Mouse (Mus musculus): ENCODE data around the gene Ciz1. TPM values are rescaled to one million over a fixed set of nuclear protein-coding genes. Genes with fewer than 3 reads are reported as not detected.

The Ciz1 gene
- total and polyA plus RNA-seq, 3 experiments, result 62.9 to 306 (median 213) TPM

DNA sequence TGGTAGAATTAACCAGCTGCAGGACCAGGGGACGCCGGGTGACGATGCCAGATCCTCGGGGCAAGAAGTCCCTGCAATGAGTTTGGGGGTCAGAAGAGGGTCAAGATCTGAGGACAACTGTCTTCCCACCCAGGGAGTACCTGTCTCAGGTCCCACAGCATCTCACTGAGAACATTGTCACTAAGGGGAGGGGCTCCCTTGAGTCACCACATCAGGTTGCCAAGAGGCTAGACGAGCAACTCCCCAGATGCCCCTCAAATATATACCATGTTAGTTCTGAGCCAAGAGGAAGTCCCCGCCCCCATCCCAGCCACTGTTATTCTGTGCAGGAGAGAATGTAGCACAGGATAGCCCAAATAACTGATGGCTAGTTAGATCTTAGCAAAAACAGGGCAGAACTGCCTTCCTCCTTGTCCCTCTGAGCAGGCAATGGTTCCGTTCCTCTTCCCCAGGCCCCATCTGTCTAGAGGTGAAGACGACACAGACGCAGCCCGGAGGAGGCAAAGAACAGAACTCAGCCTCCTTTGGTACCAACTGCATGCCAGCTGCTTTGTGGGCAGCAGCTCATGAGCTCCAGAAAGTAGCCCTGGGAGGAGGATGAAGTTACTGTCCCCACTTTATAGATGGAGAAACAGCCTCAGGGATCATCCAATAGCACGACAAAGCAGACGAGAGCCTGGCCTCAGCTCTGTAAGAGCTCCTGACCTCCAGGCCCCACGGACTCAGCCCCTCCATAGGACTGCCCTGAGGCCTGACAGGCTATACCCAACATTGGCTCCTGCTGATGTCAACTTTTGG is 11.1 kb upstream of the Ciz1 start:
- no peaks in the 10 kb centered on the region for H3K9me3 ChIP-seq (replicated peaks)
- H3K4me1 ChIP-seq (ENCODE audit: insufficient read depth, low read depth, low read length), result 0 out of 2 replicates have a peak, but pooled peaks cover 3% of the 10 kb centered on the region
- peaks cover 54% of the 10 kb centered on the region for H3K27me3 ChIP-seq (ENCODE audit: insufficient read depth, low read length)
- H3K4me3 ChIP-seq (ENCODE audit: low read depth, low read length), result no peak overlapping the region
- no peak for ATAC-seq (ENCODE audit: extremely low read depth, insufficient number of reproducible peaks, low FRiP score, poor library complexity, severe bottlenecking)
- no peaks in the 10 kb centered on the region for H3K36me3 ChIP-seq (replicated peaks)
- DNase-seq (ENCODE audit: low spot score), result no peak
- TF ChIP-seq GATA1 (IDR thresholded peaks at IDR 0.05; ENCODE audit: borderline replicate concordance, low read length) (no peak), CTCF (IDR thresholded peaks at IDR 0.05; ENCODE audit: low read depth, low read length) (no peak), GATA2 (IDR thresholded peaks at IDR 0.05; ENCODE audit: borderline replicate concordance, low read depth, low read length) (no peak), TAL1 (conservative IDR thresholded peaks at IDR 0.05; ENCODE audit: low read depth, low read length) (no peak), POLR2AphosphoS5 (IDR thresholded peaks at IDR 0.05; ENCODE audit: insufficient replicate concordance, low read depth, low read length) (no peak)

DNA sequence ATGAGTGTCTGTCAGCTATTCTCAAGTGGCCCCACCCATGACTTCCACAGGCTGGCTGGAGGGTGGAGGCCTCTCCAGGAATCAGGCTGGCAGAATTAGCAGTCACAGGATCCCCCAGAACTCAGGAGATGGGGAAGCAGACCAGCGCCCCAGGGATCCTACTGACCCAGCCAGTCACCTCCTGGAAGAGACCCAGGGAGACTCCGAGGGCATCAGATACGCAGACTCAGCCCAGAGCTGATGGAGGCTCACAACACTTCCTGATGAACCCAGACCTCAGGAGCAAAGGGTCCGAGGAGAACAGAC is 10.5 kb upstream of the Ciz1 start:
- Histone ChIP-seq H3K4me3 (ENCODE audit: low read depth, low read length) (no peak overlapping the region), H3K4me1 (ENCODE audit: insufficient read depth, low read depth, low read length) (0 out of 2 replicates have a peak, but pooled peaks cover 3% of the 10 kb centered on the region), H3K27me3 (ENCODE audit: insufficient read depth, low read length) (peaks cover 52% of the 10 kb centered on the region), H3K9me3 (replicated peaks) (no peaks in the 10 kb centered on the region), H3K36me3 (replicated peaks) (no peaks in the 10 kb centered on the region)
- ATAC-seq (ENCODE audit: extremely low read depth, insufficient number of reproducible peaks, low FRiP score, poor library complexity, severe bottlenecking), result no peak
- TF ChIP-seq GATA1 (IDR thresholded peaks at IDR 0.05; ENCODE audit: borderline replicate concordance, low read length) (no peak), GATA2 (IDR thresholded peaks at IDR 0.05; ENCODE audit: borderline replicate concordance, low read depth, low read length) (no peak), POLR2AphosphoS5 (IDR thresholded peaks at IDR 0.05; ENCODE audit: insufficient replicate concordance, low read depth, low read length) (no peak), CTCF (IDR thresholded peaks at IDR 0.05; ENCODE audit: low read depth, low read length) (no peak), TAL1 (conservative IDR thresholded peaks at IDR 0.05; ENCODE audit: low read depth, low read length) (no peak)
- DNase-seq (ENCODE audit: low spot score), result no peak

DNA sequence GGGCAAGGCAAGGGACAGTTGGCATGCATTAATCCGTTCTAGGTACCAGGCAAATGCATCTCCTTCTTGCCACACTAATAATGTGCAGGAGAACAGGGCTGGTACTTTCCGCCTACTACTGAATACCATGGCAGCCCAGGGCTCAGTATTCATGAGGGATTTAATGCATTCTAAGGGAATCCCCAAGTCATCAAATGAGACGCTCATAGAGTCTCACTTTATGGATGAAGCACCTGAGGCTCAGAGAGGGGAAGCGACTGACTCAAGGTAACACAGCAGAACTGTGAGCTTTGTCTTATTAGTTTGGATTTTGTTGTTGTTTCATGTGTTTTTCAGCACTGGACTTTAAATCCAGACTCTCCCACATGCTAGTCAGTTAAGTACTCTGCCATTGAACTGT is 10.1 kb upstream of the Ciz1 start:
- Histone ChIP-seq H3K27me3 (ENCODE audit: insufficient read depth, low read length) (peaks cover 55% of the 10 kb centered on the region), H3K36me3 (replicated peaks) (no peaks in the 10 kb centered on the region)

DNA sequence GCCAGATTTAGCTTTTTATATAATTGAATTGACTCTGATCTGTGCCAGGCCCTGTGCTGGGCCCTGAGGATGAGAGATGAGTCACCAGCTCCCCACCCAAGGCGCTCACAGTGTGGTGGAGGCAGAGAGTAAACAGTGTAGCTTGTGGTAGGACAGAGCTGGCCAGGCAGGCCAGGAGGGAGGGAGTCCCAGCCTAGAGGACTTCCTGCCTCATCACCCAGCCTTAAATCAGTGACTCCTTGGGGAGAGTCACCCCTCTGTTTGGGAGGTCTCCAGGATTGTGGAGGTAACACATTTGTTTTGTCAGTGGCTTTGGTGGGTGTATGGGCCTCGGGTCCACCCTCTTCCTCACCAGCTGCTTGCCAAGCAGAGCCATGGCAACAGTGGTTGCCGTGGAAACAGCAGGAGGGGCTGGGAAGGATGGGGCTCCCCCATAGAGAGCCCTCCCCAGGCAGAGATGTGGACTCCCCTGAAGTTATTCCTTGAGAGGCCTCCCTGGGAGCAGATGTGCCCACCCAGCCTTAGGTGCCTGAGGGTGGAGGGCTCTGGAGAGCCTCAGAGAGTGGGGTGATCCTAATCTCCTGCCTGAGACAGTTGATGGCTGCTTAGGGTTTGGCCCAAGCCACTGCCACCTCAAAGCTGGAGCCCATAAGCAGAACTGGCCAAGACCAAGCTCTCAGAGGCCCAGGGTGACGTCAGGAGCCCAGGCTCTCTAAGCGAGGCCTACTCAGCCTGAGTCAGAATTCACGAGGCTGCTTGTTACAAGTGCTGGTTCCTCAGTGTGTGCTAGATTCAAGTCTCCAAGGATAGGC is 9.4 kb upstream of the Ciz1 start:
- Histone ChIP-seq H3K27me3 (ENCODE audit: insufficient read depth, low read length) (peaks cover 58% of the 10 kb centered on the region), H3K4me3 (ENCODE audit: low read depth, low read length) (no peak overlapping the region), H3K4me1 (ENCODE audit: insufficient read depth, low read depth, low read length) (0 out of 2 replicates have a peak, but pooled peaks cover 3% of the 10 kb centered on the region), H3K36me3 (replicated peaks) (no peaks in the 10 kb centered on the region), H3K9me3 (replicated peaks) (no peaks in the 10 kb centered on the region)
- ATAC-seq (ENCODE audit: extremely low read depth, insufficient number of reproducible peaks, low FRiP score, poor library complexity, severe bottlenecking) (no peak), DNase-seq (ENCODE audit: low spot score) (no peak)
- TF ChIP-seq GATA1 (IDR thresholded peaks at IDR 0.05; ENCODE audit: borderline replicate concordance, low read length), result no peak
- TF ChIP-seq CTCF (IDR thresholded peaks at IDR 0.05; ENCODE audit: low read depth, low read length), result no peak
- TF ChIP-seq GATA2 (IDR thresholded peaks at IDR 0.05; ENCODE audit: borderline replicate concordance, low read depth, low read length), result no peak
- no peak for TF ChIP-seq POLR2AphosphoS5 (IDR thresholded peaks at IDR 0.05; ENCODE audit: insufficient replicate concordance, low read depth, low read length)
- TF ChIP-seq TAL1 (conservative IDR thresholded peaks at IDR 0.05; ENCODE audit: low read depth, low read length), result no peak

More for the DNA sequence above, 10.1 kb upstream of the Ciz1 start:
- DNase-seq (ENCODE audit: low spot score) (no peak), ATAC-seq (ENCODE audit: extremely low read depth, insufficient number of reproducible peaks, low FRiP score, poor library complexity, severe bottlenecking) (no peak)
- Histone ChIP-seq H3K4me3 (ENCODE audit: low read depth, low read length) (no peak overlapping the region), H3K9me3 (replicated peaks) (no peaks in the 10 kb centered on the region), H3K4me1 (ENCODE audit: insufficient read depth, low read depth, low read length) (0 out of 2 replicates have a peak, but pooled peaks cover 3% of the 10 kb centered on the region)
- TF ChIP-seq CTCF (IDR thresholded peaks at IDR 0.05; ENCODE audit: low read depth, low read length) (no peak), GATA2 (IDR thresholded peaks at IDR 0.05; ENCODE audit: borderline replicate concordance, low read depth, low read length) (no peak), GATA1 (IDR thresholded peaks at IDR 0.05; ENCODE audit: borderline replicate concordance, low read length) (no peak)

DNA sequence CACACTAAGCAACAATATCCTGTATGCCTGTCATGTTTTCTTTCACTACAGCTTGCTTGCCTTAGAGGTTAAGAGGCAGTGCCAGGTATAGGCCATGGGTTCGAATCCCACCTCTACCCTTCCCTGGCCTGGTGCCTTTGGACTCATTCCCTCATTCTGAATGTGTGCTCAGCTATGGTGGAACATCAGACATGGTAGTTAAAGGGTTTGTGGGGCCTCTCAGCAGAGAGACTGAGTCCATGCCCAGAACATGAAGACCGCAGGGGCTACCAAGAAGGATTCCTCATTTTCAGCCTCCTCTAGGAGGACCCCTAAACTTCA is 8.8 kb upstream of the Ciz1 start:
- TF ChIP-seq GATA2 (IDR thresholded peaks at IDR 0.05; ENCODE audit: borderline replicate concordance, low read depth, low read length), result no peak
- TF ChIP-seq GATA1 (IDR thresholded peaks at IDR 0.05; ENCODE audit: borderline replicate concordance, low read length), result no peak
- no peak for TF ChIP-seq TAL1 (conservative IDR thresholded peaks at IDR 0.05; ENCODE audit: low read depth, low read length)
- TF ChIP-seq POLR2AphosphoS5 (IDR thresholded peaks at IDR 0.05; ENCODE audit: insufficient replicate concordance, low read depth, low read length), result no peak
- no peak for TF ChIP-seq CTCF (IDR thresholded peaks at IDR 0.05; ENCODE audit: low read depth, low read length)
- H3K4me1 ChIP-seq (ENCODE audit: insufficient read depth, low read depth, low read length), result 0 out of 2 replicates have a peak, but pooled peaks cover 3% of the 10 kb centered on the region
- DNase-seq (ENCODE audit: low spot score) (no peak), ATAC-seq (ENCODE audit: extremely low read depth, insufficient number of reproducible peaks, low FRiP score, poor library complexity, severe bottlenecking) (no peak)
- peaks cover 61% of the 10 kb centered on the region for H3K27me3 ChIP-seq (ENCODE audit: insufficient read depth, low read length)
- H3K4me3 ChIP-seq (ENCODE audit: low read depth, low read length), result no peak overlapping the region
- H3K36me3 ChIP-seq (replicated peaks), result no peaks in the 10 kb centered on the region
- H3K9me3 ChIP-seq (replicated peaks), result no peaks in the 10 kb centered on the region

DNA sequence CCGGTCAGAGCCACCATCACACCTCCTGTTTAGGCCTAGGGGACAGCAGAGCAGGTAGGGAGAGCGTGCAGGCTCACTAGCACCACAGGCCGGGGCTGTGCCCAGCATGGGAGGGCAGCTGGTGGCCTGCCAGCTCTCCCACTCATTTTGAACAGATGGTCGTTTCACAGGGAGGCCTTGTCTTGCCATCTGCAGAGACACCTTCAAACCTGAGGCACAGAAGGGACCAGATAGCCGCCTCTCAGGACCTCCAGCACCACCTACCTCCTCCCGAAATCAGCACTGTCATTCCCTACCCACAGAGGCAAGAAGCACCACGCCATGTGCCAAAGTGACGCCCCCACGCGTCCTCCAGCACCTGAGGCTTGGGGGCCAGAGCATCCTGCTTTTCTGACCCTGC is 8.1 kb upstream of the Ciz1 start:
- no peak for TF ChIP-seq CTCF (IDR thresholded peaks at IDR 0.05; ENCODE audit: low read depth, low read length)
- TF ChIP-seq TAL1 (conservative IDR thresholded peaks at IDR 0.05; ENCODE audit: low read depth, low read length), result no peak
- TF ChIP-seq GATA2 (IDR thresholded peaks at IDR 0.05; ENCODE audit: borderline replicate concordance, low read depth, low read length), result no peak
- TF ChIP-seq POLR2AphosphoS5 (IDR thresholded peaks at IDR 0.05; ENCODE audit: insufficient replicate concordance, low read depth, low read length), result no peak
- TF ChIP-seq GATA1 (IDR thresholded peaks at IDR 0.05; ENCODE audit: borderline replicate concordance, low read length), result no peak
- Histone ChIP-seq H3K27me3 (ENCODE audit: insufficient read depth, low read length) (peaks cover 68% of the 10 kb centered on the region), H3K4me3 (ENCODE audit: low read depth, low read length) (no peak overlapping the region), H3K36me3 (replicated peaks) (no peaks in the 10 kb centered on the region), H3K4me1 (ENCODE audit: insufficient read depth, low read depth, low read length) (0 out of 2 replicates have a peak, but pooled peaks cover 5% of the 10 kb centered on the region), H3K9me3 (replicated peaks) (no peaks in the 10 kb centered on the region)
- no peak for ATAC-seq (ENCODE audit: extremely low read depth, insufficient number of reproducible peaks, low FRiP score, poor library complexity, severe bottlenecking)
- no peak for DNase-seq (ENCODE audit: low spot score)

All from G1E (cell line).